Mouse (Mus musculus) E14TG2a.4 (cell line): ENCODE measurements around the gene Bsg.

Source experiments
- CTCF ChIP-seq: conservative IDR thresholded peaks from 2 replicates; pipeline ENCODE4 v1.5.1; 2014; ENCODE audit warnings: low read length
- NANOG ChIP-seq: IDR thresholded peaks from 2 replicates; pipeline ENCODE4 v1.6.1; 2014; ENCODE audit warnings: borderline replicate concordance, low read length, mixed read lengths
- POU5F1 ChIP-seq: IDR thresholded peaks from 2 replicates; pipeline ENCODE4 v1.6.1; 2014; ENCODE audit warnings: low read length, borderline replicate concordance

DNA sequence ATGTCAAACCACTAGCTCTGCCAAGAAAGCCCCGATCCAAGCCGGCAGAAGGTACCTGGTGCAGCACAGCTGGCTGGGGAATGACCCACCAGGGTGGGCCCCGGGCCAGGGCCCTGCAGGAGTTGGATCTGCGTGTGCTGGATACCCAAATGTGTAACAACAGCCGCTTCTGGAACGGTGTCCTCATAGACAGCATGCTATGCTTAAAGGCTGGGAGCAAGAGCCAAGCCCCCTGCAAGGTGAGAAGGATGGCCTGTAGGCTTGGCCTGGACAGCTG lies 10.0 kb upstream of the Bsg start:
- TF ChIP-seq CTCF (no peak), POU5F1 (no peak), NANOG (no peak)
